Mouse (Mus musculus) forebrain, embryonic 15.5 days (tissue): Measurements from ENCODE around the gene Aim2. TPM values are rescaled to one million over a fixed set of nuclear protein-coding genes. Genes with fewer than 3 reads are reported as not detected.

Experiments used
- polyA plus RNA-seq: library from polyadenylated mRNA; unstranded; fragments of >200 nt; fragmentation: Nextera tagmentation; extraction: Ambion mirVana; gene quantifications from 2 replicates; pipeline ENCODE4 v1.2.1, GENCODE M21; 2015

Aim2 gene
- polyA plus RNA-seq, 1 experiment from 2014 or later = 3.5 TPM

Other genes with a start within 250 kb of the Aim2 start
- not detected in 2 replicates for gene Olfr1408, start 213.5 kb upstream of the Aim2 start, polyA plus RNA-seq
- gene Olfr1406, start 160.2 kb upstream of the Aim2 start, polyA plus RNA-seq = not detected in 2 replicates
- gene Olfr218, start 153.1 kb upstream of the Aim2 start, polyA plus RNA-seq = not detected in 2 replicates
- gene Olfr1404, start 138.5 kb upstream of the Aim2 start, polyA plus RNA-seq = not detected in 2 replicates
- gene Fcer1a, start 123.7 kb upstream of the Aim2 start, polyA plus RNA-seq = not detected in 2 replicates
- not detected in 2 replicates for gene Olfr418, start 84.9 kb upstream of the Aim2 start, polyA plus RNA-seq
- not detected in 2 replicates for gene Mptx2, start 73.1 kb upstream of the Aim2 start, polyA plus RNA-seq
- 10.7 and 11.6 TPM in 2 replicates for gene Ackr1, start 17.1 kb upstream of the Aim2 start, polyA plus RNA-seq
- gene Cadm3, start 16.8 kb downstream of the Aim2 start, polyA plus RNA-seq = 38.1 and 39.7 TPM in 2 replicates
- 0.34 TPM in 1 of 2 replicates, not detected in the other for gene Ifi206, start 140.2 kb downstream of the Aim2 start, polyA plus RNA-seq
- not detected in 2 replicates for gene Ifi214, start 185.1 kb downstream of the Aim2 start, polyA plus RNA-seq
- gene Ifi213, start 248.4 kb downstream of the Aim2 start, polyA plus RNA-seq = not detected in 2 replicates